Mouse (Mus musculus) retina, adult 2 months (tissue): ENCODE data around the gene Cox7a1.

Experiments
- DNase-seq: peaks from one replicate; pipeline ENCODE4 v3.0.0-alpha.2; 2012; ENCODE audit warnings: low read depth, low spot score

Cox7a1 gene

DNA sequence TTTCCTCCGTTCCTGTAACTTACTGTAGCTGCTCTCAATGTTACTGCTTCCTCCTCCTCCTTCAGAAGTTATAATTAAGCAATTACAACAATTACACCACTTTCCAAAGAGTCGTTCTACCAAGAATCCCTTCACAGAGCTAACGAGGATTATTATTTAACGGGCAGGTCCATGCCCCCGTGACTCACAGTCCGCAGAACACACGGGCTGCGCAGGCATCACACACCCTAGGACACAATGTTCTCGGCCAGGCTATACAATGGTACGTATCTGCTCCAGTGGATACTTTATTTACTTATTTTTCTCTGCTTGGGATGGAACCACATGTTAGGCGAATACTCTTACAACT is 36.0 kb downstream of the Cox7a1 start:
- DNase-seq, result no peak

DNA sequence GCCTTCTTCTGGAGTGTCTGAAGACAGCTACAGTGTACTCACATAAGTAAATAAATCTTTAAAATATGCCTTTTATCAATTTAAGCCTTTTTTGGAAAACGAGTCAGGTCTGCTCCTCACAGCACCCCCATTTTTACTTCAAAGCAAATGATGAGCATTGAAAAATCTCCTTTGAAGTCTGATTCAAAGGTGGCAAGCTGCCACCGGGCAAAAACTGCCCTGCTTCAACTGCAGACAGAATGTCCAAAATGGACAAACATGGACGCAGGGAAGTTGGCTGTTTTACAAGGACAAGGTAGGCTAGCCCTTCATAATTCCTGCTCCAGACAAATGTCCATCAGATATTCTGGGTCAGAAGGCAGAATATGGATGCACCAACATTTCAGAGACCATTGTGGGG is 37.5 kb downstream of the Cox7a1 start:
- DNase-seq, result no peak

DNA sequence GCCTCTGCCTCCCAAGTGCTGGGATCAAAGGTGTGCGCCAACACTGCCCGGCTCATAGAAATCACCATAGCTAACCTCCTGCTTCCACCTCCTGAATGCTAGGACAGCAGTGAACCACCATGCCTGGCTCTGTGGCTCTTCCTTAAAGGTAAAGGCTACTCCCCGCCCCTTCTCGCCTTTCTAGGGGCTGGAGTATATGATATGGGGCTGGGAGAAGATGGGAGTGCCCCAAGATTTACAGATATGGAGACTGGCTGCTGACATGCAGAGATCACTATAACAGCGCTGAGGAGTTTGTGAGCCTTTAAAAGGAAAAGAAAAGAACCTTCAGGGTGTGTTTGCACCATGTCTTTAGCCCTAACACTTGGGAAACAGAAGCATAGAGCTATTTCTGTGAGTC is 38.3 kb downstream of the Cox7a1 start:
- no peak for DNase-seq

- no peak for DNase-seq
Measured at GRCm38 (mm10) chr7:30224206-30224605, 40.3 kb downstream of the Cox7a1 start.

- no peak for DNase-seq
Measured at GRCm38 (mm10) chr7:30231328-30231668, 47.4 kb downstream of the Cox7a1 start.

- peak; percentile 97 for DNase-seq
Measured at GRCm38 (mm10) chr7:30231669-30232454, 47.9 kb downstream of the Cox7a1 start, which contains the start of the genes Polr2i and Tbcb. TSS of gene Polr2i (plus strand) at chr7:30231948. TSS of gene Tbcb (minus strand) at chr7:30232272.

DNA sequence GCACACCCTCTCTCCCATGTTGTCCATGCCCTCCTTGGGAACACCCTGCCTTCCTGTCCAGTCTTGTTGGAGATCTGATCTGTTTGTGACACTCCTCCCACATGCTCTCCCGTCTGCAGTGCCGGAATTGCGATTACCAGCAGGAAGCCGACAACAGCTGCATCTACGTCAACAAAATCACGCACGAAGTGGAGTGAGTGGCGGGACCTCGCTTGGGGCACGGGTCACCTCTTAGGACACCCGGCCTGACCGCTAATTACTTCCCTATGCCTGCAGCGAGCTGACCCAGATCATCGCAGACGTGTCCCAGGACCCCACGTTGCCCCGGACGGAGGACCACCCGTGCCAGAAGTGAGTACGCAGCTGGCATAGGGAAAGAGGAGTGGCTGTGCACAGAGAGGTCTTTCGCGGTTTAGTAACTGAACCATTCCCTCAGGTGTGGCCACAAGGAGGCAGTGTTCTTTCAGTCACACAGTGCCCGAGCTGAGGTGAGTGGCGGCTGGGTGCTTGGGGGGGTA is 48.7 kb downstream of the Cox7a1 start:
- no peak for DNase-seq

DNA sequence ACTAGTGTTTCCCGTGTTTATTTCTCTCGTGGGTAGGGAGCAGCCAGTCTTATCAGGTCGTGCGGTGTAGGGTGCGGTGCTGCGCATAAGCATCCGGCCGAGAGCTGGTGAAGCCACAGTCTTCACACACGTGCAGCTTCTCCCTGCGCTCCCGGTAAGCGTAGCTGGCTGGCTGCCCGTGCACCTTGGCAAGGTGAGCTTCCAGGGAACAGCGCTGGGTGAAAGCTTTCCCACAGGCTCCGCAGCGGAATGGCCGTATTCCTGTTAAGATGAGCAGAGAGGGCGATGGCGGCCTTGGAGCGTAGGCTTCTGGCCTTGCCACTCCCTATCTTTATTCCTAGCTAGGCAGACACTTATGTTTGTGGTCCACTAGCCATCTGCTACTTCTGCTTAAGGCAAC is 49.4 kb downstream of the Cox7a1 start:
- DNase-seq, result no peak

- DNase-seq, result no peak
Measured at GRCm38 (mm10) chr7:30234276-30234858, 50.4 kb downstream of the Cox7a1 start.

GRCm38 (mm10) chr7:30235091-30235490 is 51.1 kb downstream of the Cox7a1 start:
- no peak for DNase-seq

- DNase-seq, result no peak
Measured at GRCm38 (mm10) chr7:30235625-30236024, 51.7 kb downstream of the Cox7a1 start, which contains the start of gene Ovol3. TSS of gene Ovol3 (minus strand) at chr7:30235725.
